Mouse (Mus musculus): ENCODE measurements around the gene Hs3st3a1.
A peak's percentile ranks its signal among the peaks of the same experiment; 100 is the strongest.

The Hs3st3a1 gene

GRCm38 (mm10) chr11:64434611-64435545 is at the start of gene Hs3st3a1:
Hs3st3a1 (plus strand) TSS chr11:64435332.
- peak; percentile 73 for DNase-seq (ENCODE audit: inconsistent ontology term)

- no peak for DNase-seq (ENCODE audit: inconsistent ontology term)
These were observed 48.8 kb upstream of the Hs3st3a1 start for GRCm38 (mm10) chr11:64386333-64386732.

- DNase-seq (ENCODE audit: inconsistent ontology term): peak; percentile 25
These were observed 38.7 kb upstream of the Hs3st3a1 start for GRCm38 (mm10) chr11:64396331-64396881.

GRCm38 (mm10) chr11:64396949-64397348 is 38.2 kb upstream of the Hs3st3a1 start:
- DNase-seq (ENCODE audit: inconsistent ontology term): no peak

GRCm38 (mm10) chr11:64397612-64398011 is 37.5 kb upstream of the Hs3st3a1 start:
- no peak for DNase-seq (ENCODE audit: inconsistent ontology term)

GRCm38 (mm10) chr11:64400534-64401093 is 34.5 kb upstream of the Hs3st3a1 start:
- DNase-seq (ENCODE audit: inconsistent ontology term): no peak

- DNase-seq (ENCODE audit: inconsistent ontology term): no peak
These were observed 16.2 kb upstream of the Hs3st3a1 start for GRCm38 (mm10) chr11:64418969-64419368.

GRCm38 (mm10) chr11:64435546-64436411 is 647 bp downstream of the Hs3st3a1 start:
- peak; percentile 63 for DNase-seq (ENCODE audit: inconsistent ontology term)

GRCm38 (mm10) chr11:64436412-64436727 is 1.2 kb downstream of the Hs3st3a1 start, which contains the start of gene F930015N05Rik:
F930015N05Rik (minus strand) TSS chr11:64436653.
- DNase-seq (ENCODE audit: inconsistent ontology term): no peak

- no peak for DNase-seq (ENCODE audit: inconsistent ontology term)
These were observed 1.7 kb downstream of the Hs3st3a1 start for GRCm38 (mm10) chr11:64436791-64437298.

- DNase-seq (ENCODE audit: inconsistent ontology term): no peak
These were observed 2.6 kb downstream of the Hs3st3a1 start for GRCm38 (mm10) chr11:64437721-64438120.

GRCm38 (mm10) chr11:64438909-64439308 is 3.8 kb downstream of the Hs3st3a1 start:
- no peak for DNase-seq (ENCODE audit: inconsistent ontology term)

- DNase-seq (ENCODE audit: inconsistent ontology term): peak; percentile 46
These were observed 7.0 kb downstream of the Hs3st3a1 start for GRCm38 (mm10) chr11:64442119-64442518.

- no peak for DNase-seq (ENCODE audit: inconsistent ontology term)
These were observed 7.6 kb downstream of the Hs3st3a1 start for GRCm38 (mm10) chr11:64442701-64443100.

GRCm38 (mm10) chr11:64445227-64445626 is 10.1 kb downstream of the Hs3st3a1 start:
- no peak for DNase-seq (ENCODE audit: inconsistent ontology term)

GRCm38 (mm10) chr11:64448586-64449315 is 13.6 kb downstream of the Hs3st3a1 start:
- DNase-seq (ENCODE audit: inconsistent ontology term): no peak

- DNase-seq (ENCODE audit: inconsistent ontology term): no peak
These were observed 26.6 kb downstream of the Hs3st3a1 start for GRCm38 (mm10) chr11:64461746-64462145.

- DNase-seq (ENCODE audit: inconsistent ontology term): peak; percentile 82
These were observed 33.6 kb downstream of the Hs3st3a1 start for GRCm38 (mm10) chr11:64468737-64469136.

- DNase-seq (ENCODE audit: inconsistent ontology term): no peak
These were observed 35.6 kb downstream of the Hs3st3a1 start for GRCm38 (mm10) chr11:64470689-64471088.

GRCm38 (mm10) chr11:64473679-64474078 is 38.5 kb downstream of the Hs3st3a1 start:
- no peak for DNase-seq (ENCODE audit: inconsistent ontology term)

- DNase-seq (ENCODE audit: inconsistent ontology term): no peak
These were observed 46.3 kb downstream of the Hs3st3a1 start for GRCm38 (mm10) chr11:64481445-64481844.

Measured in Muller cell, postnatal 12 days (primary cell).